Mouse (Mus musculus) spleen, postnatal 36 days (tissue): ENCODE measurements around the gene Olfr263.
A peak's percentile ranks its signal among the peaks of the same experiment; 100 is the strongest.
"Not testable (repeated sequence)": the region's sequence is repeated elsewhere in the genome, so short reads cannot be mapped to it uniquely, and the experiment has no call there.

Source experiments
- DNase-seq, 2 experiments: peaks; one replicate each; pipeline ENCODE4 v3.0.0; 2022; ENCODE audit warnings: low spot score in 2 of 2, mixed read lengths in 1 of 2

The Olfr263 gene

DNA sequence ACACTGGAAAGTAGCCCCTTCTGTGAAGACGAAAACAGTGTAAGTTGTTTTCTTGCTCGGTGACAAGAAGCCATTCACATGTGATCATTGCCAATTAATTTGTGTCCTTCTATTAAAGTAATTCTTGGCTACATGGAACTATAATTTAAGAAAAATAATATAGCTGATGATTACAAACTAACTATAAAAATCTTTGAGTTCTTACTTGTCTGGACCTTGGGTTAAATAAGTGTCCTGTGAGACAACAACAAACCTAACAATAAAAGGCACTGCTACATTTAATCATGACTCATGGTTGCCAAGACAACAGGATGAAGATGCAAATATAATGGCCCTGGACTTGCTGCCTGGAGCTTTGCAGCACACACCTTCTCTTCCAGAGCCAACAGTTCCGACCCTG lies at the start of gene Olfr263:
Gene Olfr263 (plus strand): TSS at position 301 of the 400 bp plus-strand sequence.
- not testable (repeated sequence) for DNase-seq

DNA sequence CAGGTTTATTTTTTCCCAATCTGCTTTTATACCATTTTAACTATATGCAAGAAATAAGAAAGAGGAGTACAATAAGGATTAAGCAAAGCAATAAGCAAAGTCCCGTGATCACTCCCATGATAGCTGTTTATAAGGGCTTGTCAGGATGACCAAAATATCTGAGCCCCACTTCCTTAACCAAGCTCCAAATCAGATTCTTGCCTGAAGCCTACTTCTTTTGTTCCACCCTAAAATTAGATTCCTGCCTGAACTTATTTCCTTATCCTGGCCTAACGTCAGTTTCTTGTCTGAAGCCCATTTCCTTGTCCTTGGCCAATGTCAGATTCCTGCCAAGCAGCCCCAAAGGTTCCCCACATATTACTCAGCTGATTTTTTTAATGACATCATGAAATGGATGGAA lies 46.8 kb upstream of the Olfr263 start:
- DNase-seq, result no peak

DNA sequence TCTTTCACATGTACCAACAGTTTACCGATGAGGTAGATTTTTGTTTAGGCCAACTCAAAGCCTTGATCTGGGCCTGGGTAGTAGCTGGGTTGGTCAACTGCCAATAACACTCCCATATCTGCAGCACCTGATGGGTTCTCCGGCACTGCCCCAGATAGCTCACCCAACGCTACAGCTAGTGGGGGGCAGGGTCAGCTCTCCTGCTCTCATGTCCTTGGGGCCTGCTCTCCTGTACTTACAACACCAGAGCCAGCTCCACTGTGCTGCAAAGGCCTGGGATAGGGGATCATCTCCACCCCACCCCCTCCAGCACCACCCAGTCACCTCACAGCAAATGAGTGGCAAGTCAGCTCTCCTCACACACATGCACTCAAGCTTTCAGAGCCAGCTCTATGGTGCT lies 19.7 kb upstream of the Olfr263 start:
- DNase-seq, result no peak

DNA sequence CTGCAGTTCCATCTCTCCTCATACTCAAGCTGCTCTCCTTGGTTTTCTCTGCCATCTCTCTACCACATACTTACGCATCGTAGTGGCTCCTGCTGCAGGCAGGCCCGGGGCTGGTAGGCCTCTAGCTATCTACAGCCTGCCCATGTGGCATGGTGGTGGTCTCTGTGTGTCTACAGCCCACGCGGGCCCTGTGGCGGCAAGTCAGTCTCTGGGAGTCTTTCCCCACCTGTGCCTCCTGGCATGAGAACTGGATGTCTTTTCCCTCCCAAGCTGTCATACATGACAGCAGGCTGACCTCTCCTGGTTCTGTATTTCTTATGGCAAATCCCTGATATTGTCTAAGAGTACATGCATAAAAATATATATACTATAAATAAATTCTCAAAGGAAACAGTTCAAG lies 19.0 kb upstream of the Olfr263 start:
- DNase-seq, result no peak

DNA sequence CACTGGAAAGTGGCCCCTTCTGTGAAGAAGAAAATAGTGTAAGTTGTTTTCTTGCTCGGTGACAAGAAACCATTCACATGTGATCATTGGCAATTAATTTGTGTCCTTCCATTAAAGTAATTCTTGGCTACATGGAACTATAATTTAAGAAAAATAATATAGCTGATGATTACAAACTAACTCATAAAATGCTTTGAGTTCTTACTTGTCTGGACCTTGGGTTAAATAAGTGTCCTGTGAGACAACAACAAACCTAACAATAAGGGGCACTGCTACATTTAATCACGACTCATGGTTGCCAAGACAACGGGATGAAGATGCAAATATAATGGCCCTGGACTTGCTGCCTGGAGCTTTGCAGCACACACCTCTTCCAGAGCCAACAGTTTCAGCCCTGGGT lies 18.3 kb upstream of the Olfr263 start, which contains the start of gene Olfr1369-ps1:
Gene Olfr1369-ps1 (plus strand): TSS at position 301 of the 400 bp plus-strand sequence.
- not testable (repeated sequence) for DNase-seq

DNA sequence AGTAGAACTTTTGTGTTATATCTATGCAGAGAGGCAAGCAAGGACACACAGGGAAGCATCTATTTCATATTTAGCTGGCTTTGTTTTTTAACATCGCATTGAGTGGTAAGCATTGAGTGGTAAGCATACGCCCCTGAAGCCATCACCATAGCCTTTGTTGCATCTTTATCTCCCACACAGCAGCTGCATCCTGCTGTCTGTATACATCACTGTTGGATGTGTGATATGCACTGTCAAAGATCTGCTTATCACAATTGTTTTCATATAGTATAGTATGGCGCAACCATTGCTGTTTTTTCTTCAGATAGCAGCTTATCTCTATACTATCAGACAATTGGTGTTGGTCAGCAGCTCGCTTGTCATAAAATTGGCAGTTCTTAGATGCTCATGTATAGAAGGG lies 15.3 kb upstream of the Olfr263 start:
- no peak for DNase-seq

DNA sequence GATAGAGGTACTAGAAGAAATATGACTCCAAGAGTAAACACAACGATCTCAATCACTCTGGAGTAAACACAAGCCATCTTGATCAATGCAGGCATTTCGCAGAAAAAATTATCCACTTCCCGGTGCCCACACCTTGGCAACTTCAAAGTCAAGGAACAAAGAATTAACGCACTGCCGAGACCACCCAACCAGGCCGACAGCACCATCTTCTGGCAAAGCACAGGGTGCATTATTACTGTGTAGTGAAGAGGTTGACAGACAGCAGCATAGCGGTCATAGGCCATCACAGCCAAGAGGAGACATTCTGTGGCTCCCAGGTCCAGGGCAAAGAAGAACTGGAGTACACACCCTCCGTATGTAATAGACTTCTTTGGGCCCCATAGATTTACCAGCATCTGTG lies 13.0 kb downstream of the Olfr263 start:
- DNase-seq, result no peak

DNA sequence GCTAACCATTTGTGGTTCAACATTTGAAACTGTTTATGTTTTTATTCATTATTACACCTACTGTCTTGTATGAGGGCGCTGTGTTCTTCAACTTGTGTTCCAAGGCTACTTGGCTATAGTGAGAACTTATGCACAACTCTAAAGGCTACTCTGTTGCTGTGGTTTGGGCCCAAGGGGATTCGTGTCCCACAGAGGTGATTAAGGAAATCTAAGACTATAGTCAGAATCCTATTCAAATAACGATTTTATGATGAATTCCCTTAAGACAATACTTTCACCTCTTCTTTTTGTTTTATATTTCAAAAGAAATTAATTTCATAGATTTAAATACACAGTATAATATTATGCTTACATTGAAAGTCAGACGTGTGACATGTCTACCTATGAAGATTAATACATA lies 16.3 kb downstream of the Olfr263 start, which contains the start of gene Olfr1368:
Gene Olfr1368 (minus strand): TSS at position 101 of the 400 bp plus-strand sequence.
- DNase-seq, result no peak

DNA sequence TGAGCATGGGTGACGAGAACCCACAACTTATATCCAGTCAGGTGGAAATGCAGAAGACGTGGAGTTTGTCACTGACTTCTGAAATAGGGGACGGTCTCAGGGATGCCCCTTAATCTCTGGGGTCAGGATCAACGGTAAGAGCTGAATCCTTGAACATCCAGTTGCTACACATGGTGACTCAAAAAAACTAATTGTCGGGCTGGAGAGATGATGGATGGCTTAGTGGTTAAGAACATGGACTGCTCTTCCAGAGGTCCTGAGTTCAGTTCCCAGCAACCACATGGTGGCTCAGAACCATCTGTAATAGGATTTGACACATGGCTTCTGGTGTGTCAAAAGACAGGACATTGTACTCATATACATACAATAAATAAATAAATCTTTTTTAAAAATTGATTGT lies 26.4 kb downstream of the Olfr263 start:
- DNase-seq, result no peak

DNA sequence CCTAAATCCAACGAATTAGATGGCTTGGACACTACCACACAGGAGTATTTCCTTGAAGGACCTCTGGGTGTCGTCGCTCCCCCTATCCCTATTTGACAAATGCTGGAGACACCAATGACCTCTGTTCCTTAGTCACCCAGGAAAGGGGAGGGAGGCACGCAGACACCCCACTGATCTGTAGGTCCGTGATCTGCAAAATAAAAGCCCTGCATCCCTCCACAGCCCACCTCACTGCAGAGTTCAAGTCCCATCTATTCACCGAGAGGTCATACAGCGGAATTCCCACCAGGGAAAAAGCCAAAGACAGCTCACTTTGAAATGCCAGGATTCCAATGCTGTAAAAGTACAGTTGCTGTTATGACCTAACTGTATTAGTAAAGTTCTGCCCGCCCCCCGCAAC lies 28.6 kb downstream of the Olfr263 start:
- no peak for DNase-seq

DNA sequence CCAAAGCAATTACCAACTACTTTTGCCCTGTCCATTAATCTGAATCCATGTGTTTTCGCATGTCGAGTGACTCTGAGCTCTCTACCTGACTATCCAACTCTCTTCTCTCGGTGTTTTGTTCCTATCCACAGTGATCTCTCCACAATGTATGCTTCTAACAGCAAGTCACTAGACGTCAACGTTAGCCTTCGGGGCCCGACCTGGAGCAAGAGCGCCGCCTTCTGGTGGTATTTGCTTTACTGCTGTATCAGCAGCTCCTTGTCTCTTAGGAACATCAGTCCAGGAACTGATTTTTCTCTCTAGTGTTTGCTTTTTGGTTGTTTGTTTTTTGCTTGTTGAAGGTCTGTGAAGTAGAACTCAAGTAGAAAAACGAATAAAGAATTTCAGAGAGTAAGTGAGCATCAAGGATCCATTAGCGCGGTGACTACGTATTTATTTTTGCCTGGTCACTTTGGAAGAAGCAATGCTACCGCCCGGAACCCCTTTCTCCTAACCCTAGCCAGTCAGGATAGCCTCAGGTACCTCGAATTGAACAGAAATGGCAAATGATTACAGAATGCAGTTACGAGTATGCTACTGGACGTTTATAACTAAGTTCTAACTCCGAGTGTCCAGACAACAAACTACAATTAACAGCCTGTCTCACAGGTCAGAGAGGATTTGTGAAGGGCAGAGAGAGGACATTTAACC lies 29.5 kb downstream of the Olfr263 start:
- peak; percentile 74 for DNase-seq

DNA sequence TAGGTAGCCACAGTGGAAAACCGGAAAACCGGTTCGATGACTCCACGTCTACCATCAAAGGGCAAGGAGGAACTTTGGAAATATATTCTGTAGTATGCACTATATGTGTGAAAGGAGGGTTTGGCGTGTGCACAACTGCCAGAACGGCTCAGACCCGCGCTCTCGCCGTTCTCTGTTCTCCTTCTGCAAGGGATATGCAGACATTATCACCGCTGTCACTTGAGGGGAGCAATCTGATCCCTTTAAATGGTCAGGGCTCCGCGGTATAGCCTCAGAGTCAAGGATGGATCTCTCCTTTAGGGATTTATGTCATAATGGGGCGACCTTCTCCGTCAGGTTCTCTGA lies 30.0 kb downstream of the Olfr263 start:
- no peak for DNase-seq

DNA sequence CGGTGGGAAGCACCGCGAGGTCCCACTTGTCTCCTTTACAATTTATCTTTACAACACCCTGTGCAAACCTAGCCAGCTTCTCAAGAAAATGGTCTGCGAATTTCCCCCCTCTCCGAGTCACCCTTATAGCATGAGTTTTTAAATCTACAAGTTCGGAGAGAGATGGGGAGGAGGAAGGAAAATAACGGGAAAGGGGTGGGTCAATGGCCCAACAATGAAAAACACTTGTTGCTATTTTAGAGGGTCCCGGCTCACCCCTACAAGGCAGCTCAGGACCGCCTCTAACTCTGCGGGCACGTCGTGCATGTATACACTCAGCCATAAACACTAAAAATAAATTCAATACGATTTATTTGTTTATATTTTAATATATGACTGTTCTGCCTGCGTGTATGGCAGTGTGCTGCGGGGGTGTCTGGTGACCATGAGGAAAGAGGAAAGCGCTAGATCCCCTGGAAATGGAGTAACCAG lies 30.6 kb downstream of the Olfr263 start:
- no peak for DNase-seq

DNA sequence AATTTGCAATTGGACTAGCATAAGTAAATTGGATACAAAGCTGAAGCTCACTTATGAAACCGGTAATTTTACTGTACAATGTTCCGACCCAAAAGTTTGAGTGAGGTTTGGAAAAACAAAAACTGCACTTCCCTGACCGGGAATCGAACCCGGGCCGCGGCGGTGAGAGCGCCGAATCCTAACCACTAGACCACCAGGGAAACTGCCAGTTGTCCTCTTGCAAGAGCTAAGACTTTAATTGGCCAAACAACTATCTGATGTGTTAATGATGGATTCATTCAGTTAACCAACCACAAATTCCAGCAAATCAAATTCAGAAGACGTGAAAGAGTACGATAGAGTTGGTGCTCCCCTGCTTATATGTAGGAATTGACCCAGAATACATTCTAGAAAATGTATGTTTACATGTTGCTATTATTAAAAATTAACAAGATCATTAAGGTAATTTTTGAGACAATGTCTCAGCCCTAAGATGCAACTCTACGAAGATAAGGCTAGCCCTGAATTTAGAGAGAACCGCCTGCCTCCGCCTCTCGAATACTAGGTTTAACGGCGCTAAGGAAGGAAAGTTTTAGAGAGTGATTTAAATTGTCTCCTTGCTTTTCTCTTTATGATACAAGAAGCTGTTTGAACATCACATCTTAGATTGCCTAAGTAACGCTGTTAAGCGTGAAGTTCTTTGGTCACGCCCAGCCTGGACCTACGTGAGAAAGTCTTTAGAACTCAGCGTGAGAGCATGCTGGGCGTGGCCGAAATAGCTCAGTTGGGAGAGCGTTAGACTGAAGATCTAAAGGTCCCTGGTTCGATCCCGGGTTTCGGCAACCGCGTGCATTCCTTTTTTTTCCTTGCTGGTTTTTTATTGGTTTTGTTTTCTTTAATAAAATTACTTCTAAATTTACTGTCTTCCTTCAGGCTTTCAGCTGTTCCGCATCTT lies 31.5 kb downstream of the Olfr263 start:
- peak; percentile 85 to 90 for DNase-seq

DNA sequence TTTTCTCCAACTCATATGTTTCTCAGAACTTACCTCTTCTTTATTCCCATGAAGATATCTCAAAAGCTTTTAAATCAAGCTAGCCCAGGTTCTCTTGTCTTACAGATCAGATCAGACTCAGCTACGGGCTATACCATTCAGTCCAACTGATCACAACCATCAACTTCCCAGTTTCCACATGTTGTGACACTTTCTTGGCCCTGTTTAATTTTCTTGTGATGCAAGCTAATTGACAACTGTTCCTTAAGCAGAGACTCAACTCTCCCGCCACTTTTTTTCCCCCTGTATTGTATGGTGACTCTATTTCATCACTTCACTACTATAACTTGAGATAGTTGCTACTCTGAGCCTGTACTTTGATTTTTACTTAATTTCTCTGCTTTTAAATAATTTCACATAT lies 32.2 kb downstream of the Olfr263 start:
- DNase-seq, result no peak

DNA sequence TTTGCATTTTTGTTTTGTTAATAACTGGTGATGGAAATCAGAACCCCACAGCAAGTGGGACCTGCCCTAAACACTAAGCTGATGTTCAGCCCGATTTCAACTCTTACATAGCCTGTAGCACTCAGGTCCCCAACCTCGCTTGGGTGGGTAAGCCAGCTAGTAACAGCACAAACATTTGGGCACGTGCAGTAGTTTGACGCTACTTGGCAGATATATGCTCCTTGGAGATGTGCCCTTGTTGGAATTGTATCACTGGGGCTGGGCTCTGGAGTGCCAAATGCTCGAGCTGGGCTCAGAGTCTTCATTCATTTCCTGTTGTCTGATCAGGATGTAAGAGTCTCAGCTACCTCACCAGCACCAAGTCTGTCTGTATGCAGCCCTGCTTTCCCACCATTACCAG lies 33.2 kb downstream of the Olfr263 start:
- no peak for DNase-seq

DNA sequence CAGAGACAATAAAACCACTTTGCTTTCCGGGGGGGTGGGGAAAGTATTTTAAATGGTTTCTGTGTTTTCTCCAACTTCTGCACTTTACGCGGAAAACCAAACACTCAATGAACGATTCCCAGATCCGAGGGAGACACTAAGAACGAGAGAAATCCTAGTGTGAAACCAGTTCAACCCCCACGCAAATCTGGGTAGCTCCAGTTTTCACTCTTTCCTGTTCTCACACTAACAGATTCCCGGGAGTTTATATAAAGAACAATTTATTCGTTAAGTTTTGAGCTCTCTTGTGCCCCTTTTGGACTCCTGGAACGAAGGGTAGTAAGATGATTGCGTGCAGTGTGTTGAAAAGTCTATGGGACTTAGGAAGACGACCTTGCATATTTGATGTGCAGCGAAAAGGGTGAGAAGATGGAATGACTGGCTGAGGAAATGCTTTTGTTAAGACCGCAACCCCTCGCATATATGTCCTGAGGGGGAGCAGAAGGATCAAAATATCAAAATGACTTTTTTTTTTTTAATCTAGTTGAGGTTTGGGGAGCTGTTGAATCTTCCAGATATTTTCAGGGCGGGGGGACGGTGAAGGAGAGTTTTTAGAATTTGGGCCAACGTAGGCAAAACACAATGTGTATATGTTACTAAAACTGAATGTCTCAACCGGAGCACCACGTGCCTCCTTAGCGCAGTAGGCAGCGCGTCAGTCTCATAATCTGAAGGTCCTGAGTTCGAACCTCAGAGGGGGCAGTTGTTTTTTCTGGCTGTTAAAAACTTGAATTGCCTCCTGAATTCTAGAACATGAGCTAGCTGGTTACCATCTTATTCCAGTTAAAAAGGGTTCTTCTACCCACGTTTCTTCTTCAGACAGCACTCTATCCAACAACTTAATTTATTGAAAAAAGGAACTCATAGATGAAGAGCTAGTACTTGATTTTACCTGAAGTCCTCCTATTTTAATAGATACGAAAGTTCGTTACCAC lies 37.8 kb downstream of the Olfr263 start:
- peak; percentile 75 to 85 for DNase-seq

DNA sequence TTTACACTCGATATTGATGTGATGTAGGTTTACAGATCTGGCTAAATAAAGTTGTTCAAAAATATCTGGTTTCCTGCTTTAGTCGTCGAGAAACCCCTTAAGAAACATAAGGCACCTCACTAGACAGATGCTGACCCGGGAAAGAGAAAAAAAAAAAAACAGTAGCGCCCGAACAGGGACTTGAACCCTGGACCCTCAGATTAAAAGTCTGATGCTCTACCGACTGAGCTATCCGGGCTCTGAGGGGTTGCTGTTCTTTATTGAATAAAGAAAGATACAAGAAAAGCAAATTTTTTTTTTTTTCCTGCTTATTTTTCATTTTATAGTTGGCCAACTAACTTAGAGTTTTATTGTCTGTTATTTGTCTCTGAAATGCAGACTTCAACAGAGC lies 38.5 kb downstream of the Olfr263 start:
- DNase-seq, result no peak

DNA sequence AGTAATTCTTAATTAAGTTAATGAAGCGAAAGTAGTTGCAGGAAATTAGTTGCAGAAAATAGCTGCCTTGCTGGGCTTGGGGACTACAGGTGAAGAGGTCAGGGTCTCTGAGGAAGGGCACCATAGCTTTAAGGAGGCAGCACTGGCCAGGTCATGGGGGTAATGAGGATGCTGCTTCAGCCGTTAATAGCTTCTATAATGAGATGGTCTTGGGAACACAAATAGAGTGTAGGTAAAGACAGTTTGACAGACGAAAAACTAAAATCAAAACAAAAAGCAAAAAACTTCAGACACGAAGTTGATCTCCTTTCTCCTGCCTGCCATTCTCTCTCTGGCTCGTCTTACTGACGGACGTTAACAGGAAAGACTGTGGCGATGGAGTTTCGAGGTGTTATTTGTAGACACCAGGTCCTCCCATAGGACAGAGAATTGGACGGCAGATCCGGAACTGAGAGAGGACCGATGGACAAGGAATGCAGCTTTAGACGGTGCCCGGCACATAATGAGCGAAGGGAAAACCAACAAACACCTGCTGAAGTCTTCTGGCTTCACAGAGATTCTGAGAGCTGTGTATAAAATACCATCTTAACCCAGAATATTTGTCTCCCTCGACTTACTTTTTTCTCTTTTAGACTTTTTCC lies 39.1 kb downstream of the Olfr263 start:
- DNase-seq, result no peak

DNA sequence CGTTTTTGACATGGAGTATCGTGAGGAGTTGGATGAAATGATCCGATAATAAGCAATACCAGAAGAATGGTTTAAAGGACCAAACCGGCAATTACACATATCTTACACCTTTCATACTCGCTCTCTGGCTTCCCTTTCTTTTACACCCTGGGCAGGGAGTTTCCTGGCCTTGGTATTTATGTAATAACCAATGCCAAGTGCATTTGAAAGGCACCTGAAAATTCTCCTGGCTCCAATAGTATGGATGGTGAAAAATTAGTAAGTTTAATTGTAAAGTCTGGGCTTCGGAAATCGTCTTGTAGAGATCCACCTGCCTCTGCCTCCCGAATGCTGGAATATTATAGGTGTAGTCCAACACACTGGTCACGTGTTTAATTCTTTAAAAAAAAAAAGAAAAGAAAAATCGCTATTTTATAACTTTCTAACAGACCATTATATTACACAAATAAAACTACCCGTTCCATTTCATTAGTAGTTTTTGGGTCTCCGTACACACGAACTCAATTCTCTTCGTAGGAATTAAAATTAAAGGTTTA lies 39.8 kb downstream of the Olfr263 start:
- DNase-seq, result no peak
